Mouse (Mus musculus) myocyte (in vitro differentiated cells): ENCODE measurements at regions not wholly inside any gene's neighbourhood (a gene's known extent, or its start where the extent isn't known, plus 50 kb on each side); places are given as distances from the start of the nearest gene placed in this dataset.

ENCODE experiments used
- CEBPB ChIP-seq: IDR thresholded peaks from 2 replicates; pipeline ENCODE4 v1.6.1; 2011; ENCODE audit warnings: mild to moderate bottlenecking, moderate library complexity; ENCODE audit not compliant: poor library complexity, insufficient read depth, severe bottlenecking
- MAX ChIP-seq: IDR thresholded peaks from one replicate; pipeline ENCODE4 v1.6.1; 2011; ENCODE audit warnings: low read depth, mild to moderate bottlenecking, control low read depth
- MYOD1 ChIP-seq, 3 experiments: IDR thresholded peaks; one replicate each; pipeline ENCODE4 v1.6.1; 2011; ENCODE audit warnings: control low read depth in 2 of 3, low read depth in 2 of 3, mild to moderate bottlenecking in 2 of 3, moderate library complexity in 1 of 3; ENCODE audit not compliant: insufficient read length in 2 of 3, control insufficient read depth in 1 of 3
- MYOG ChIP-seq, 3 experiments: IDR thresholded peaks; one replicate each; pipeline ENCODE4 v1.6.1; 2011; ENCODE audit warnings: control low read depth in 2 of 3, low read depth in 2 of 3, mild to moderate bottlenecking in 2 of 3; ENCODE audit not compliant: insufficient read length in 2 of 3, control insufficient read depth in 1 of 3, insufficient read depth in 1 of 3
- POLR2A ChIP-seq: IDR thresholded peaks from one replicate; pipeline ENCODE4 v1.6.1; 2011; ENCODE audit warnings: low read depth, mild to moderate bottlenecking, control low read depth, moderate library complexity; ENCODE audit not compliant: insufficient read length
- POLR2AphosphoS2 ChIP-seq: IDR thresholded peaks from one replicate; pipeline ENCODE4 v1.6.1; 2011; ENCODE audit warnings: low read depth, control low read depth; ENCODE audit not compliant: insufficient read length
- REST ChIP-seq: IDR thresholded peaks from one replicate; pipeline ENCODE4 v1.6.1; 2011; ENCODE audit warnings: mild to moderate bottlenecking, control low read depth, moderate library complexity; ENCODE audit not compliant: insufficient read depth, insufficient read length
- SRF ChIP-seq: IDR thresholded peaks from one replicate; pipeline ENCODE4 v1.6.1; 2011; ENCODE audit warnings: low read depth; ENCODE audit not compliant: control insufficient read depth, insufficient read length
- TCF12 ChIP-seq: IDR thresholded peaks from one replicate; pipeline ENCODE4 v1.6.1; 2011; ENCODE audit warnings: mild to moderate bottlenecking, control low read depth; ENCODE audit not compliant: poor library complexity, insufficient read depth, severe bottlenecking
- TCF3 ChIP-seq: IDR thresholded peaks from one replicate; pipeline ENCODE4 v1.6.1; 2011; ENCODE audit warnings: low read depth, control low read depth; ENCODE audit not compliant: insufficient read length
- USF1 ChIP-seq: IDR thresholded peaks from one replicate; pipeline ENCODE4 v1.6.1; 2011; ENCODE audit warnings: low read depth, mild to moderate bottlenecking, control low read depth, moderate library complexity

DNA sequence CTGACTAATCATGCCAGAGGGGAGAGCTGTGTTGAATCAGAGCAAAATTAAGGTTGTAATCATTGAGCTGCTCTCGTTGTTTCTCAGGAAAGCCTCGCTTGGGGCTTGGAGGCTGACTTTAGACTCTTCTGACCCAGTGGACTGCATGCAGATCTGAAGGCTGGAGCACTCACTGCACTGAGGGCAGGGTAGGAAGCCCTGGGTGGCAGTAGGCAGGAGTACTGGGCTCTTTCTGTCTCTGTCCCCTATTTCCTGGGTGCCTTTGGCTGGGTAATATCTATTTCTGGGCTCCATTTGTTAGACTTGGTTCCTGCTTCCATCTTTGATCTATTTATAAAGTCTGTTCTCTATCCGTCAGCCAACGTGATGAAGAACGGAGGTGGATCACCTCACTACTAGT lies 140.1 kb upstream of the Zfp618 start:
- no peak for TF ChIP-seq POLR2A
- no peak for TF ChIP-seq SRF
- TF ChIP-seq MAX: no peak
- TF ChIP-seq POLR2AphosphoS2: no peak
- TF ChIP-seq REST: no peak
- no peak for TF ChIP-seq USF1
- no peak for TF ChIP-seq TCF12
- TF ChIP-seq MYOG (IDR thresholded peaks at IDR 0.05; ENCODE audit: control insufficient read depth in 1 of 3, insufficient read depth in 1 of 3, insufficient read length in 2 of 3, low read depth in 2 of 3): no peak
- no peak for TF ChIP-seq CEBPB
- no peak for TF ChIP-seq MYOD1 (IDR thresholded peaks at IDR 0.05; ENCODE audit: control insufficient read depth in 1 of 3, insufficient read length in 2 of 3, low read depth in 2 of 3)
- TF ChIP-seq TCF3: no peak
